Mouse (Mus musculus): ENCODE measurements around the gene Vegfb. TPM values are rescaled to one million over a fixed set of nuclear protein-coding genes. Genes with fewer than 3 reads are reported as not detected.

The Vegfb gene
- polyA plus RNA-seq, 1 experiment from 2014 or later, result 44.6 TPM

- no peak overlapping the region for H3K4me3 ChIP-seq (ENCODE audit: low read depth, low read length)
- ATAC-seq (ENCODE audit: insufficient read depth), result no peak
- H3K27me3 ChIP-seq (ENCODE audit: insufficient read depth, low read length), result no peaks in the 10 kb centered on the region
- 68% methylated on average over 7 of the region's 7 CpGs for WGBS
- no peak overlapping the region for H3K9ac ChIP-seq
- no peak for TF ChIP-seq CTCF (IDR thresholded peaks at IDR 0.05; ENCODE audit: low read depth)
- H3K36me3 ChIP-seq (ENCODE audit: insufficient read depth), result peaks cover 67% of the 10 kb centered on the region
- no peaks in the 10 kb centered on the region for H3K9me3 ChIP-seq (ENCODE audit: low read depth, low read length)
- peaks cover 11% of the 10 kb centered on the region for H3K4me1 ChIP-seq (ENCODE audit: insufficient read depth)
- no peak overlapping the region for H3K4me2 ChIP-seq
- no peak for DNase-seq
- H3K27ac ChIP-seq (ENCODE audit: low read depth), result no peak overlapping the region
Measured at GRCm38 (mm10) chr19:6955424-6955823, 32.0 kb downstream of the Vegfb start.

- ATAC-seq (ENCODE audit: insufficient read depth) (no peak), DNase-seq (peak; percentile 41)
- Histone ChIP-seq H3K4me2 (no peak overlapping the region), H3K36me3 (ENCODE audit: insufficient read depth) (peaks cover 57% of the 10 kb centered on the region), H3K9ac (no peak overlapping the region), H3K4me3 (ENCODE audit: low read depth, low read length) (no peak overlapping the region), H3K4me1 (ENCODE audit: insufficient read depth) (peaks cover 17% of the 10 kb centered on the region), H3K27me3 (ENCODE audit: insufficient read depth, low read length) (no peaks in the 10 kb centered on the region), H3K27ac (ENCODE audit: low read depth) (no peak overlapping the region), H3K9me3 (ENCODE audit: low read depth, low read length) (no peaks in the 10 kb centered on the region)
- 45% methylated on average over 9 of the region's 9 CpGs for WGBS
- TF ChIP-seq CTCF (IDR thresholded peaks at IDR 0.05; ENCODE audit: low read depth), result peak; percentile 71
Measured at GRCm38 (mm10) chr19:6954046-6954445, 33.4 kb downstream of the Vegfb start.

- Histone ChIP-seq H3K36me3 (ENCODE audit: insufficient read depth) (peaks cover 45% of the 10 kb centered on the region), H3K4me3 (ENCODE audit: low read depth, low read length) (peak overlapping the region; percentile 55), H3K9me3 (ENCODE audit: low read depth, low read length) (no peaks in the 10 kb centered on the region), H3K27me3 (ENCODE audit: insufficient read depth, low read length) (no peaks in the 10 kb centered on the region), H3K4me2 (peak overlapping the region; percentile 95), H3K9ac (peak overlapping the region; percentile 73), H3K4me1 (ENCODE audit: insufficient read depth) (peaks cover 17% of the 10 kb centered on the region), H3K27ac (ENCODE audit: low read depth) (peak overlapping the region; percentile 99)
- DNase-seq (peak; percentile 58), ATAC-seq (ENCODE audit: insufficient read depth) (peak; percentile 9; the same call in 1 of the 2 replicates)
- TF ChIP-seq CTCF (IDR thresholded peaks at IDR 0.05; ENCODE audit: low read depth), result no peak
- 5% methylated on average over 3 of the region's 3 CpGs for WGBS
Measured at GRCm38 (mm10) chr19:6952712-6953037, 34.8 kb downstream of the Vegfb start.

- no peak for TF ChIP-seq CTCF (IDR thresholded peaks at IDR 0.05; ENCODE audit: low read depth)
- H3K9ac ChIP-seq, result peak overlapping the region; percentile 73
- H3K4me2 ChIP-seq, result peak overlapping the region; percentile 95
- H3K9me3 ChIP-seq (ENCODE audit: low read depth, low read length), result no peaks in the 10 kb centered on the region
- peak overlapping the region; percentile 55 for H3K4me3 ChIP-seq (ENCODE audit: low read depth, low read length)
- DNase-seq (peak; percentile 86), ATAC-seq (ENCODE audit: insufficient read depth) (peak; percentile 65)
- H3K4me1 ChIP-seq (ENCODE audit: insufficient read depth), result peaks cover 17% of the 10 kb centered on the region
- H3K36me3 ChIP-seq (ENCODE audit: insufficient read depth), result peaks cover 40% of the 10 kb centered on the region
- WGBS, result 2% methylated on average over 31 of the region's 31 CpGs
- peak overlapping the region; percentile 99 for H3K27ac ChIP-seq (ENCODE audit: low read depth)
- H3K27me3 ChIP-seq (ENCODE audit: insufficient read depth, low read length), result no peaks in the 10 kb centered on the region
Measured at GRCm38 (mm10) chr19:6951994-6952711, 35.3 kb downstream of the Vegfb start.

- DNase-seq, result peak; percentile 96
- H3K27me3 ChIP-seq (ENCODE audit: insufficient read depth, low read length), result no peaks in the 10 kb centered on the region
- peak overlapping the region; percentile 99 for H3K27ac ChIP-seq (ENCODE audit: low read depth)
- H3K9me3 ChIP-seq (ENCODE audit: low read depth, low read length), result no peaks in the 10 kb centered on the region
- no peak for TF ChIP-seq CTCF (IDR thresholded peaks at IDR 0.05; ENCODE audit: low read depth)
- H3K4me3 ChIP-seq (ENCODE audit: low read depth, low read length), result peak overlapping the region; percentile 55
- H3K4me1 ChIP-seq (ENCODE audit: insufficient read depth), result peaks cover 17% of the 10 kb centered on the region
- WGBS, result 1% methylated on average over 35 of the region's 35 CpGs
- H3K9ac ChIP-seq, result peak overlapping the region; percentile 73
- ATAC-seq (ENCODE audit: insufficient read depth), result peak; percentile 80
- H3K36me3 ChIP-seq (ENCODE audit: insufficient read depth), result peaks cover 33% of the 10 kb centered on the region
- peak overlapping the region; percentile 95 for H3K4me2 ChIP-seq
Measured at GRCm38 (mm10) chr19:6951381-6951968, 36.0 kb downstream of the Vegfb start.

- Histone ChIP-seq H3K9me3 (ENCODE audit: low read depth, low read length) (no peaks in the 10 kb centered on the region), H3K36me3 (ENCODE audit: insufficient read depth) (peaks cover 27% of the 10 kb centered on the region), H3K9ac (peak overlapping the region; percentile 73), H3K4me2 (peak overlapping the region; percentile 95), H3K27me3 (ENCODE audit: insufficient read depth, low read length) (no peaks in the 10 kb centered on the region), H3K4me1 (ENCODE audit: insufficient read depth) (peaks cover 17% of the 10 kb centered on the region), H3K27ac (ENCODE audit: low read depth) (peak overlapping the region; percentile 99), H3K4me3 (ENCODE audit: low read depth, low read length) (peak overlapping the region; percentile 55)
- ATAC-seq (ENCODE audit: insufficient read depth) (peak; percentile 27), DNase-seq (peak; percentile 79)
- under 1% methylated on average over 28 of the region's 28 CpGs for WGBS
- no peak for TF ChIP-seq CTCF (IDR thresholded peaks at IDR 0.05; ENCODE audit: low read depth)
Measured at GRCm38 (mm10) chr19:6950613-6951153, 36.8 kb downstream of the Vegfb start.

GRCm38 (mm10) chr19:6949951-6950350, 37.5 kb downstream of the Vegfb start:
- peak overlapping the region; percentile 99 for H3K27ac ChIP-seq (ENCODE audit: low read depth)
- no peak for TF ChIP-seq CTCF (IDR thresholded peaks at IDR 0.05; ENCODE audit: low read depth)
- H3K4me1 ChIP-seq (ENCODE audit: insufficient read depth), result peaks cover 17% of the 10 kb centered on the region

More at GRCm38 (mm10) chr19:6949951-6950350, 37.5 kb downstream of the Vegfb start:
- WGBS, result 52% methylated on average over 5 of the region's 5 CpGs
- DNase-seq (no peak), ATAC-seq (ENCODE audit: insufficient read depth) (no peak)
- Histone ChIP-seq H3K9ac (peak overlapping the region; percentile 73), H3K4me3 (ENCODE audit: low read depth, low read length) (peak overlapping the region; percentile 55), H3K4me2 (peak overlapping the region; percentile 95), H3K27me3 (ENCODE audit: insufficient read depth, low read length) (no peaks in the 10 kb centered on the region), H3K9me3 (ENCODE audit: low read depth, low read length) (no peaks in the 10 kb centered on the region), H3K36me3 (ENCODE audit: insufficient read depth) (peaks cover 21% of the 10 kb centered on the region)
